ENCODE assay signal across 8 mouse cellular contexts in the genomic region with DNA sequence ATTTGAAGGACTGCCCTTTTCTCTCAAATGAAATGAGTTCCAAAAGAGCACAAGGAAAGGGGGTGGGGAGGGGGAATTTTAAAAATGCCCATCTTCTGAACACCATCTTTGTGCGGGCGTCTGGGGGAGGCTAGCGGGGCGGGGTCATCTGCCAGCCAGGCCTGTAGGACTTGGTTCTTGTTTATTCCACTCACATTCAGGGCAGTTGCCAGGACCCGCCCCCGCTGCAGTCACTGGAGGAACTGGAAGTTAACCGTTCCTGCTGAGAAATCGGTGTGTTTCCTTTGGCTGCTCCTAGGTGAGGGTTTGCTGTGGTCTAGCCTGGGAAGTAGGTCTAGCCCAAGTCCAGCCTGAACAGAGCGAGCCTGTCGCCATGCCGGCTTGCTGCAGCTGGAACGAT. TPM values are rescaled to one million over a fixed set of nuclear protein-coding genes. Genes with fewer than 3 reads are reported as not detected.
DNase-seq lines count a peak whose midpoint lies in the region; ATAC-seq and TF ChIP-seq lines count a peak whose summit lies in the region.

A gene (plus strand): TSS at position 211 of the 400 bp plus-strand sequence.

- peak; percentile 59 to 65 for DNase-seq in left cerebral cortex, adult 18-20 months (ENCODE audit: low spot score in 2 of 2)
- DNase-seq in left cerebral cortex, adult 11 months (ENCODE audit: low spot score): no peak
- peak; percentile 59 for DNase-seq in brain, embryonic 14.5 days (ENCODE audit: low read depth)
- no peak for DNase-seq in large intestine, adult 2 months (ENCODE audit: low read depth, low spot score)
- peak; percentile 70 for DNase-seq in lung, postnatal 0 days (ENCODE audit: low spot score)
- peak; percentile 63 for DNase-seq in right cerebral cortex, postnatal 14 days

- H3K9ac ChIP-seq in heart, embryonic 15.5 days: no peak within 1 kb of the TSS
- no peak within 1 kb of the TSS for H3K9ac ChIP-seq in lung, postnatal 0 days (replicated peaks; ENCODE audit: low read depth)

- no peak for TF ChIP-seq EP300 in lung, postnatal 0 days (IDR thresholded peaks at IDR 0.05)

- peak within 1 kb of the TSS; percentile 32 for H3K4me2 ChIP-seq in heart, embryonic 15.5 days
- H3K4me2 ChIP-seq in lung, postnatal 0 days (replicated peaks; ENCODE audit: low read depth, low read length): peak within 1 kb of the TSS; percentile 38

- H3K9me3 ChIP-seq in heart, embryonic 15.5 days (replicated peaks): no peaks in the 10 kb centered on the region
- no peaks in the 10 kb centered on the region for H3K9me3 ChIP-seq in lung, postnatal 0 days (ENCODE audit: low read length)

- peaks cover 18% of the 10 kb centered on the region for H3K4me1 ChIP-seq in heart, embryonic 15.5 days (replicated peaks)
- H3K4me1 ChIP-seq in lung, postnatal 0 days (ENCODE audit: insufficient read depth, low read depth, low read length): no peaks in the 10 kb centered on the region

- H3K4me3 ChIP-seq in heart, embryonic 15.5 days: no peak within 1 kb of the TSS; the same call in 1 of the 2 replicates
- peak within 1 kb of the TSS; percentile 19 for H3K4me3 ChIP-seq in lung, postnatal 0 days (ENCODE audit: low read depth, low read length)

- TF ChIP-seq POLR2A in brain, embryonic 14.5 days (IDR thresholded peaks at IDR 0.05; ENCODE audit: borderline replicate concordance, extremely low read depth, insufficient read depth, insufficient read length, poor library complexity, severe bottlenecking): no peak

- H3K27ac ChIP-seq in heart, embryonic 15.5 days: no peak within 1 kb of the TSS; the same call in 1 of the 2 replicates
- H3K27ac ChIP-seq in lung, postnatal 0 days (ENCODE audit: low read length): peak within 1 kb of the TSS; percentile 59; the same call in 1 of the 2 replicates

- no peaks in the 10 kb centered on the region for H3K27me3 ChIP-seq in heart, embryonic 15.5 days
- H3K27me3 ChIP-seq in lung, postnatal 0 days (replicated peaks; ENCODE audit: insufficient read depth, low read length): no peaks in the 10 kb centered on the region

- 60% methylated on average over 12 of the region's 12 CpGs for WGBS in heart, embryonic 15.5 days
- 32% methylated on average over 12 of the region's 12 CpGs for WGBS in large intestine, adult 2 months
- WGBS in lung, postnatal 0 days: 44% methylated on average over 12 of the region's 12 CpGs

- H3K36me3 ChIP-seq in heart, embryonic 15.5 days: no peaks in the 10 kb centered on the region
- no peaks in the 10 kb centered on the region for H3K36me3 ChIP-seq in lung, postnatal 0 days (ENCODE audit: insufficient read depth, low read length)

- TF ChIP-seq CTCF in brain, embryonic 14.5 days (IDR thresholded peaks at IDR 0.05; ENCODE audit: borderline replicate concordance, extremely low read depth, insufficient read depth, insufficient read length): no peak
- TF ChIP-seq CTCF in lung, postnatal 0 days (IDR thresholded peaks at IDR 0.05): no peak

- 0 out of 2 replicates have a peak, but pooled peaks have one; percentile 8 for ATAC-seq in heart, embryonic 15.5 days (replicated peaks; ENCODE audit: insufficient number of reproducible peaks, insufficient read depth, low FRiP score, low read depth)
- ATAC-seq in lung, postnatal 0 days: peak; percentile 73
- no peak for ATAC-seq in erythroid progenitor cell, adult 5-6 weeks (replicated peaks; ENCODE audit: low FRiP score, poor library complexity, severe bottlenecking)

RNA-seq across cellular contexts. Expression of the gene that starts here (rescaled TPM):
- total RNA-seq in left cerebral cortex, adult 18-20 months (2021): 1 to 10 TPM; 7.2 to 7.7 TPM
- 3.5 and 7.7 TPM in 2 replicates for polyA plus RNA-seq in brain, embryonic 14.5 days (2012; rRNA removed)
- polyA plus RNA-seq in heart, embryonic 15.5 days (2015; fragmentation: Nextera tagmentation; extraction: Ambion mirVana): 3.0 and 3.7 TPM in 2 replicates
- polyA plus RNA-seq in large intestine, adult 2 months (2012; rRNA removed): 18.6 and 21.4 TPM in 2 replicates
- 6.7 and 7.0 TPM in 2 replicates for polyA plus RNA-seq in lung, postnatal 0 days (2015; fragmentation: Nextera tagmentation; extraction: Ambion mirVana)
- total RNA-seq in erythroid progenitor cell, adult 5-6 weeks (2015; ENCODE audit: low replicate concordance): 5.4 and 8.3 TPM in 2 replicates
- total RNA-seq in erythroid progenitor cell, adult 5-6 weeks (2017; ENCODE audit: low replicate concordance): 0.23 and 1.2 TPM in 2 replicates

Comparison
In these comparisons a context has a peak if more than half of its experiments do, and no peak if none do; other contexts are left out.
1. DNase-seq: peak in left cerebral cortex, adult 18-20 months (2 of 2), brain, embryonic 14.5 days (single experiment), lung, postnatal 0 days (single experiment) and right cerebral cortex, postnatal 14 days (single experiment); none in left cerebral cortex, adult 11 months (single experiment) and large intestine, adult 2 months (single experiment).